Mouse (Mus musculus) lung, postnatal 25 days (tissue): ENCODE measurements at regions not wholly inside any gene's neighbourhood (a gene's known extent, or its start where the extent isn't known, plus 50 kb on each side); places are given as distances from the start of the nearest gene placed in this dataset.
A peak's percentile ranks its signal among the peaks of the same experiment; 100 is the strongest.

ENCODE experiments used
- DNase-seq: peaks from one replicate; pipeline ENCODE4 v3.0.0; 2022; ENCODE audit warnings: low spot score

- no peak for DNase-seq
Observed at GRCm38 (mm10) chrX:19199531-19199930, 281.6 kb downstream of the Tex13c3 start.

- no peak for DNase-seq
Observed at GRCm38 (mm10) chrX:19168983-19169382, 312.1 kb downstream of the Tex13c3 start.

GRCm38 (mm10) chrX:19168546-19168945 lies 312.6 kb downstream of the Tex13c3 start:
- no peak for DNase-seq

- DNase-seq, result no peak
Observed at GRCm38 (mm10) chrX:19168111-19168510, 313.0 kb downstream of the Tex13c3 start.

- no peak for DNase-seq
Observed at GRCm38 (mm10) chrX:19167121-19167853, 313.8 kb downstream of the Tex13c3 start.

GRCm38 (mm10) chrX:19165891-19166644 lies 315.1 kb downstream of the Tex13c3 start:
- DNase-seq, result no peak

- DNase-seq, result no peak
Observed at GRCm38 (mm10) chrX:19164151-19164550, 317.0 kb downstream of the Tex13c3 start.

GRCm38 (mm10) chrX:19162958-19163357 lies 318.2 kb downstream of the Tex13c3 start:
- DNase-seq, result no peak

- DNase-seq, result no peak
Observed at GRCm38 (mm10) chrX:19162351-19162750, 318.8 kb downstream of the Tex13c3 start.

GRCm38 (mm10) chrX:19160275-19160930 lies 320.7 kb downstream of the Tex13c3 start:
- DNase-seq, result no peak

- DNase-seq, result no peak
Observed at GRCm38 (mm10) chrX:19157464-19158203, 323.5 kb downstream of the Tex13c3 start.

- DNase-seq, result no peak
Observed at GRCm38 (mm10) chrX:19153619-19154018, 327.5 kb downstream of the Tex13c3 start.

GRCm38 (mm10) chrX:19152170-19152861 lies 328.8 kb downstream of the Tex13c3 start:
- DNase-seq, result no peak

GRCm38 (mm10) chrX:19150606-19151005 lies 330.5 kb downstream of the Tex13c3 start:
- DNase-seq, result no peak

GRCm38 (mm10) chrX:19148672-19149071 lies 332.4 kb downstream of the Tex13c3 start:
- DNase-seq, result no peak

GRCm38 (mm10) chrX:19148251-19148650 lies 332.9 kb downstream of the Tex13c3 start:
- no peak for DNase-seq

GRCm38 (mm10) chrX:19112753-19113152 lies 368.4 kb downstream of the Tex13c3 start:
- DNase-seq, result no peak

- no peak for DNase-seq
Observed at GRCm38 (mm10) chrX:19102911-19103310, 378.2 kb downstream of the Tex13c3 start.

- peak; percentile 60 for DNase-seq
Observed at GRCm38 (mm10) chrX:19095960-19096359, 385.2 kb downstream of the Tex13c3 start.

- no peak for DNase-seq
Observed at GRCm38 (mm10) chrX:19084435-19084834, 396.7 kb downstream of the Tex13c3 start.

- DNase-seq, result no peak
Observed at GRCm38 (mm10) chrX:19080021-19080420, 401.1 kb downstream of the Tex13c3 start.
